17 mouse cellular contexts compared by ENCODE assay signal in genomic region chr10:48769870-48770491, GRCm38 (mm10).
"Had no signal": no experiment of that assay in that cellular context is flagged by ENCODE, and none has a peak within 500 bp of the region (broad histone marks: within the 10 kb centered on the region; RNA-seq: fewer than 3 reads in every experiment).

No protein-coding gene starts in this region.

- H3K9ac ChIP-seq: liver, postnatal 0 days; lung, embryonic 15.5 days; midbrain, embryonic 13.5 days; midbrain, embryonic 15.5 days; neural tube, embryonic 13.5 days; neural tube, embryonic 15.5 days had no signal

- H3K9me3 ChIP-seq: lung, embryonic 15.5 days; midbrain, embryonic 13.5 days; midbrain, embryonic 15.5 days; neural tube, embryonic 15.5 days had no signal

- H3K27me3 ChIP-seq: lung, embryonic 15.5 days; midbrain, embryonic 13.5 days; midbrain, embryonic 15.5 days; neural tube, embryonic 13.5 days; neural tube, embryonic 15.5 days had no signal

- H3K4me2 ChIP-seq: lung, embryonic 15.5 days; midbrain, embryonic 11.5 days; midbrain, embryonic 13.5 days; midbrain, embryonic 15.5 days; neural tube, embryonic 13.5 days; neural tube, embryonic 15.5 days had no signal

- H3K4me3 ChIP-seq: lung, embryonic 15.5 days; midbrain, embryonic 13.5 days; midbrain, embryonic 15.5 days; neural tube, embryonic 13.5 days; neural tube, embryonic 15.5 days had no signal

- H3K36me3 ChIP-seq: lung, embryonic 15.5 days; midbrain, embryonic 13.5 days; midbrain, embryonic 15.5 days; neural tube, embryonic 13.5 days; neural tube, embryonic 15.5 days had no signal

- H3K4me1 ChIP-seq: lung, embryonic 15.5 days; midbrain, embryonic 13.5 days; midbrain, embryonic 15.5 days; neural tube, embryonic 13.5 days; neural tube, embryonic 15.5 days had no signal

- DNase-seq: liver, postnatal 0 days; lung, adult 2 months; lung, postnatal 4 days; retina, postnatal 1 day; right cerebral cortex, adult 18-20 months; right cerebral cortex, postnatal 25 days; right cerebral cortex, postnatal 4 days; spleen, adult 18-20 months; thymus, adult 2 months; thymus, postnatal 25 days; thymus, postnatal 4 days had no signal

- H3K27ac ChIP-seq: lung, embryonic 15.5 days; midbrain, embryonic 13.5 days; midbrain, embryonic 15.5 days; neural tube, embryonic 13.5 days; neural tube, embryonic 15.5 days had no signal
